Mouse (Mus musculus): ENCODE results near the gene Selenop.

GRCm38 (mm10) chr15:3277391-3277790 is 9.0 kb downstream of the Selenop start:
- TF ChIP-seq CTCF (IDR thresholded peaks at IDR 0.05; ENCODE audit: borderline replicate concordance, extremely low read depth, insufficient read depth, insufficient read length) = no peak
- no peak for TF ChIP-seq POLR2A (IDR thresholded peaks at IDR 0.05; ENCODE audit: borderline replicate concordance, extremely low read depth, insufficient read depth, insufficient read length, poor library complexity, severe bottlenecking)

Measured in brain, embryonic 14.5 days (tissue).